Mouse (Mus musculus) CD8-positive naive resting alpha-beta T cell, adult 2 months (primary cell): ENCODE measurements around the gene Pdlim4.

Experiments
- DNase-seq, 2 experiments: peaks; one replicate each; pipeline ENCODE4 v3.0.0; 2022; ENCODE audit warnings: low read depth in 2 of 2, low spot score in 2 of 2

Gene Pdlim4

GRCm38 (mm10) chr11:54068520-54069371 lies at the start of gene Pdlim4:
TSS of gene Pdlim4 (minus strand) at chr11:54069014.
- DNase-seq: no peak

- DNase-seq: no peak
These were observed 48.3 kb upstream of the Pdlim4 start for GRCm38 (mm10) chr11:54117096-54117495.

GRCm38 (mm10) chr11:54116406-54116805 lies 47.6 kb upstream of the Pdlim4 start:
- no peak for DNase-seq

- DNase-seq: no peak
These were observed 47.1 kb upstream of the Pdlim4 start for GRCm38 (mm10) chr11:54115911-54116310.

- DNase-seq: no peak
These were observed 46.5 kb upstream of the Pdlim4 start for GRCm38 (mm10) chr11:54115301-54115700.

- DNase-seq: no peak
These were observed 45.9 kb upstream of the Pdlim4 start for GRCm38 (mm10) chr11:54114746-54115145.

GRCm38 (mm10) chr11:54113352-54113751 lies 44.5 kb upstream of the Pdlim4 start:
- DNase-seq: no peak

- DNase-seq: peak; percentile 42 to 62
These were observed 44.1 kb upstream of the Pdlim4 start for GRCm38 (mm10) chr11:54112920-54113319.

- no peak for DNase-seq
These were observed 43.3 kb upstream of the Pdlim4 start for GRCm38 (mm10) chr11:54111976-54112741.

GRCm38 (mm10) chr11:54111291-54111690 lies 42.5 kb upstream of the Pdlim4 start:
- no peak for DNase-seq

GRCm38 (mm10) chr11:54108894-54109293 lies 40.1 kb upstream of the Pdlim4 start:
- DNase-seq: no peak

GRCm38 (mm10) chr11:54108131-54108530 lies 39.3 kb upstream of the Pdlim4 start:
- DNase-seq: no peak

- DNase-seq: no peak
These were observed 38.4 kb upstream of the Pdlim4 start for GRCm38 (mm10) chr11:54107239-54107638.

GRCm38 (mm10) chr11:54106676-54107075 lies 37.9 kb upstream of the Pdlim4 start:
- no peak for DNase-seq

- DNase-seq: peak in 1 of 2 experiments; percentile 23
These were observed 36.2 kb upstream of the Pdlim4 start for GRCm38 (mm10) chr11:54105011-54105410.

- DNase-seq: no peak
These were observed 34.1 kb upstream of the Pdlim4 start for GRCm38 (mm10) chr11:54102706-54103449.

GRCm38 (mm10) chr11:54101701-54102100 lies 32.9 kb upstream of the Pdlim4 start:
- no peak for DNase-seq

GRCm38 (mm10) chr11:54100692-54101591 lies 32.1 kb upstream of the Pdlim4 start:
- DNase-seq: peak in 1 of 2 experiments; percentile 24

GRCm38 (mm10) chr11:54100045-54100691 lies 31.4 kb upstream of the Pdlim4 start, which contains the start of gene P4ha2:
TSS of gene P4ha2 (plus strand) at chr11:54100095.
- DNase-seq: no peak

- DNase-seq: peak in 1 of 2 experiments; percentile 27
These were observed 24.2 kb upstream of the Pdlim4 start for GRCm38 (mm10) chr11:54093000-54093399.
